Mouse (Mus musculus): ENCODE measurements around the gene Chrm3. TPM values are rescaled to one million over a fixed set of nuclear protein-coding genes. Genes with fewer than 3 reads are reported as not detected.

Gene Chrm3
- polyA plus RNA-seq, 1 experiment, result 0.61 TPM

DNA sequence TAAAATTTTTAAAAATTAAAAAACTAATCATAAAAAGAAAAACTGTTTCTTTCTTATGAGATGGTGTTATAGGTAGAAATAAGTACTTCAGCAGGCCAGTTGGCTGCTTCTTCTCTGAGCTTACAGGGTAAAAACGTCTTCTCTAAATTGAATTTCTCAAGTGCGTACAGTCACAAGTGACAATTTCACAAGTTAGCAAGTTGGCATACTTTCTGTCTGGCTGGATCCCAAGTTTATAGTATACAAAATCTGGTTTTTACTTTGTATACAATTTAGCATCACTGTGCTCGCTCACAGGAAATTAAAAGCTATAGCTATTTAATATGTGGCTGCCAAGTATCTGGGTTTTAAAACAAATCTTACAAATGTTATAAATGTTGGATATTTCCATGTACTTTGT, 172.7 kb downstream of the Chrm3 start:
- H3K4me3 ChIP-seq (ENCODE audit: insufficient read depth, low read length), result no peak overlapping the region
- no peaks in the 10 kb centered on the region for H3K4me1 ChIP-seq (ENCODE audit: control insufficient read depth, insufficient read depth, low read length)
- no peak for TF ChIP-seq POLR2A (IDR thresholded peaks at IDR 0.05; ENCODE audit: low read depth, low read length)
- no peak for TF ChIP-seq CTCF (IDR thresholded peaks at IDR 0.05; ENCODE audit: borderline replicate concordance, insufficient read depth, low read length)
- H3K27ac ChIP-seq (ENCODE audit: insufficient read depth, low read length), result no peak overlapping the region

DNA sequence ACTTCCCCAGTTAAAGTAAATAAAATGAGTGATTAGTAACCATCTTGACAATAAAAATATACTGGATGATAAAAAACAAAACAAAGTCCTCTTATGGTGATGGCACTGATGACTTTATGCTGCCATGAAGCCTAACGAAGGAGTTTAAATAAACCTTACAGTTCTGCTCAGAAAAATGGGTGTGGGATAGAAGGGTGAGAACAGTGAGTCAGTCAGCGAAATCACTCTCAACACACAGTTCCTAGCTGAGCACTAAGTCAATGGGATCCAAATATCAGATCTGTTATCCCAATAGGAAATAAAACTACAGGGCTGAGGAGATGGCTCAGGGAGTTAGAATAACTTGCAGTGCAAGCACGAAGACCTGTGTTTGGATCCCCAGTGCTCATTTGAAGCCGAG, 176.8 kb downstream of the Chrm3 start:
- Histone ChIP-seq H3K4me1 (ENCODE audit: control insufficient read depth, insufficient read depth, low read length) (no peaks in the 10 kb centered on the region), H3K4me3 (ENCODE audit: insufficient read depth, low read length) (no peak overlapping the region), H3K27ac (ENCODE audit: insufficient read depth, low read length) (no peak overlapping the region)
- TF ChIP-seq CTCF (IDR thresholded peaks at IDR 0.05; ENCODE audit: borderline replicate concordance, insufficient read depth, low read length), result no peak
- no peak for TF ChIP-seq POLR2A (IDR thresholded peaks at IDR 0.05; ENCODE audit: low read depth, low read length)

DNA sequence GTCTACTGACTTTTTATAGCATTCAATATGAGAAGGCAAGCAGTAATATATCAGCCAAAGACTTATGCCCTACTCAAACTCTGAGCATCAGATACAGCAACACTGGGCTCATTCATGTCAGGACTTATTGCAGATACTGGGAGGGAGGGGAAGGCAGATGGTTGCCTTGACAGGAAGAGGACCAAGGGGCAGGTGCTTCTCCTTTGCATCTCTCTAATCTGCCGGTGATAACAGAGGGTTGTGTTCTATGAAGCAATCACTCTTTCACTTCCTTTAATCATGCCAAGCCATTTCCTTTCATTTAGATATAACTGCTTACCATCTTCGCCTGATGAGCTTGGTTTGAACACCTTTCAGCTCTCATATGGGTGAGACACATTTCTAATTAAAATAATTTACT, 177.9 kb downstream of the Chrm3 start:
- no peak for TF ChIP-seq POLR2A (IDR thresholded peaks at IDR 0.05; ENCODE audit: low read depth, low read length)
- TF ChIP-seq CTCF (IDR thresholded peaks at IDR 0.05; ENCODE audit: borderline replicate concordance, insufficient read depth, low read length), result no peak
- Histone ChIP-seq H3K4me1 (ENCODE audit: control insufficient read depth, insufficient read depth, low read length) (no peaks in the 10 kb centered on the region), H3K27ac (ENCODE audit: insufficient read depth, low read length) (no peak overlapping the region), H3K4me3 (ENCODE audit: insufficient read depth, low read length) (no peak overlapping the region)

DNA sequence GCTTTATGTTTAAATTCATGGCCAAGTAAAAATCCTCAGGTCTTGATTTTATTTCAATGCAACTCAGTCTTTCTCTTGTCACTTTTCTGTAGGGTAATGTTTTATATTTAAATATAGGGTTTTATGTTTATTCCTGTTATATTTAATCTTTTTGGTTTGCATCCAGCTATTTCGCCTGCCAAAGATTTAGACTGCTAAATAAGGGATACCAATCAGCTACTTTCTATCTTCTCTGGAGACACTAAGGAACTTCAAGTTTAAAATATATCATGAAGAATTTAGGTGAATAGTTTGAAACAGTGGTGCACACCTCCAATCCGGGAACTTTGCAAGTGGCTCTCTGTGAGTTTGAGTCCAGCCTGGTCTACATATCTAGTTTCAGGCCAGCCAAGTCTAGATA, 190.1 kb downstream of the Chrm3 start:
- Histone ChIP-seq H3K4me3 (ENCODE audit: insufficient read depth, low read length) (no peak overlapping the region), H3K27ac (ENCODE audit: insufficient read depth, low read length) (no peak overlapping the region), H3K4me1 (ENCODE audit: control insufficient read depth, insufficient read depth, low read length) (no peaks in the 10 kb centered on the region)
- TF ChIP-seq POLR2A (IDR thresholded peaks at IDR 0.05; ENCODE audit: low read depth, low read length) (no peak), CTCF (IDR thresholded peaks at IDR 0.05; ENCODE audit: borderline replicate concordance, insufficient read depth, low read length) (no peak)

- Histone ChIP-seq H3K4me1 (ENCODE audit: control insufficient read depth, insufficient read depth, low read length) (no peaks in the 10 kb centered on the region), H3K27ac (ENCODE audit: insufficient read depth, low read length) (no peak overlapping the region), H3K4me3 (ENCODE audit: insufficient read depth, low read length) (no peak overlapping the region)
- TF ChIP-seq POLR2A (IDR thresholded peaks at IDR 0.05; ENCODE audit: low read depth, low read length), result no peak
- no peak for TF ChIP-seq CTCF (IDR thresholded peaks at IDR 0.05; ENCODE audit: borderline replicate concordance, insufficient read depth, low read length)
Observed at GRCm38 (mm10) chr13:10163354-10163753, 197.3 kb downstream of the Chrm3 start.

DNA sequence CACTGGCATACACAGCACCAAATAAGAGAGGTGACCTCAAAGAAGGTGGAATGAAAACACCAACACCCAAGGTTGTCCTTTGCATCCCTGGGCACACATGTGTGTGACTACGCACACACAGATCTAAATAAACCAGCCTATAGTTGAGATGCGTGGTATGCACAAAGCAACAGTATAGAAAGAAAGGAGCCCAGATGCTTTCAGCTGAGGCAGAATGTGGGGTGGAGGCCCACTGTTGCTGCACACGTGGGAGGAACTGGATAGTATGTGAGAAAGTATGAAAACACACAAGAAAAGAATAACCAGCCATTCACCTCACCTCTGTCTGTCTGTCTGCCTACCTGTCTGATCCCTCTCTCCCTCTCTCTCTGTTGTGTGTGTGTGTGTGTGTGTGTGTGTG, 203.2 kb downstream of the Chrm3 start:
- no peak overlapping the region for H3K4me3 ChIP-seq (ENCODE audit: insufficient read depth, low read length)
- H3K4me1 ChIP-seq (ENCODE audit: control insufficient read depth, insufficient read depth, low read length), result no peaks in the 10 kb centered on the region
- TF ChIP-seq POLR2A (IDR thresholded peaks at IDR 0.05; ENCODE audit: low read depth, low read length) (no peak), CTCF (IDR thresholded peaks at IDR 0.05; ENCODE audit: borderline replicate concordance, insufficient read depth, low read length) (no peak)
- no peak overlapping the region for H3K27ac ChIP-seq (ENCODE audit: insufficient read depth, low read length)

DNA sequence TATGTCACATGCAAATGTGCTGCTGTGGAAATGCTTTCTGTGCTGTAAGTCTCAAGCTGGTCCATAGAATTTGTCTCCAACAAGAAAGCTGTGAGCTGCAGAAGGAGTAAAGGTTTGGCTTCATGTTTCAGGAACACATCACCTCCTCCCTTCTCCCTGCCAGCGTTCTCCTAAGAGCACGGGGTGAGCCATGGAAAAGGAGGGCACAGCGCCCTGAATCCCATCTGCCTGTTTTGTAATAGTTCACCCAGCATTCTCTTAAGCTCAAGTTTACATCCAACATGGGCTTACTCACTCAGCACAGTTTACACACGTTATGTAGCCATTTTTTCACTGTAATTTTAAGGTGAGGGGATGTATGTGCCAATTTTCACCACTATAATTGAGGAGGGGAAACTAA, 220.1 kb downstream of the Chrm3 start:
- Histone ChIP-seq H3K4me3 (ENCODE audit: insufficient read depth, low read length) (no peak overlapping the region), H3K27ac (ENCODE audit: insufficient read depth, low read length) (no peak overlapping the region), H3K4me1 (ENCODE audit: control insufficient read depth, insufficient read depth, low read length) (no peaks in the 10 kb centered on the region)
- TF ChIP-seq POLR2A (IDR thresholded peaks at IDR 0.05; ENCODE audit: low read depth, low read length), result no peak
- TF ChIP-seq CTCF (IDR thresholded peaks at IDR 0.05; ENCODE audit: borderline replicate concordance, insufficient read depth, low read length), result no peak

DNA sequence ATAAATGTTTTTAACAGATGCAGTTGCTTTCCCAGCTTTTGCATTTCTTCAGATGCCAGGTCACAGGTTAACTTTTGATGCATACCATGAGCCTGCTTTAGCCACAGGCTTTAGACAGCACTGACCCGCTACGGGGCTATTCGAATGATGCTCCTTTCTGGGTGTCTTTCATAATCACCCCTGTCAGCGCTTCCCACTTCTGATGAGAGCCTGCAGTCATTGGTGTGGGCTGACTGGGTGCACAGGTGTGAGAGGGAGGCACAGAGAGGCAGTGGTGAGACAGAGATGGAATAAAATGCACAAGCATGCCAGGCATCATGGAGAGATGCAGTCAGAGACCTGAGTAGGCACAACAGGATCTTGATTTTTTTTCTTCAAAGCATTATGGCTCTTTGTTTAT, 221.8 kb downstream of the Chrm3 start:
- H3K27ac ChIP-seq (ENCODE audit: insufficient read depth, low read length), result no peak overlapping the region
- TF ChIP-seq CTCF (IDR thresholded peaks at IDR 0.05; ENCODE audit: borderline replicate concordance, insufficient read depth, low read length), result no peak
- no peak for TF ChIP-seq POLR2A (IDR thresholded peaks at IDR 0.05; ENCODE audit: low read depth, low read length)
- H3K4me1 ChIP-seq (ENCODE audit: control insufficient read depth, insufficient read depth, low read length), result no peaks in the 10 kb centered on the region
- no peak overlapping the region for H3K4me3 ChIP-seq (ENCODE audit: insufficient read depth, low read length)

DNA sequence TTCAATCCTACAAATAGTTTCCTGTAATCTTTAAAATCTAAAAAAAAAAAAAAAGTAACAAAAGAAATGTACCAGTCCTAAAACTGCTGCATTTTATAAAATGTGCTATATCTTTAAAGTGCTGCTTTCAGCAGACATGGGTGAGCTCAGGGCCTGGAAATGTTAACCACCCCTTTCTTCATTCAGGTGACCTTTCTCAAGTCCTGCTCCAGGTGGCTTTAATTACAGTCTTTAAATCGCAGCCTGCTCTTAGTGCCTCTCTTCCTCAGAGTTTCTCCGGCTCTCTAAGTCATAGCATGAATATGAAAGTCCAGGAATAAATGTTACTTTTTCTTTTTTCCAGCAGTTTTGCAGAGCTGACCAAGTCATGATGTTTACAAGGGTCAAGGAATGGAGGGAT, 229.6 kb downstream of the Chrm3 start:
- Histone ChIP-seq H3K27ac (ENCODE audit: insufficient read depth, low read length) (no peak overlapping the region), H3K4me3 (ENCODE audit: insufficient read depth, low read length) (no peak overlapping the region), H3K4me1 (ENCODE audit: control insufficient read depth, insufficient read depth, low read length) (no peaks in the 10 kb centered on the region)
- no peak for TF ChIP-seq POLR2A (IDR thresholded peaks at IDR 0.05; ENCODE audit: low read depth, low read length)
- no peak for TF ChIP-seq CTCF (IDR thresholded peaks at IDR 0.05; ENCODE audit: borderline replicate concordance, insufficient read depth, low read length)

GRCm38 (mm10) chr13:10112211-10112610, 248.4 kb downstream of the Chrm3 start:
- no peak for TF ChIP-seq CTCF (IDR thresholded peaks at IDR 0.05; ENCODE audit: borderline replicate concordance, insufficient read depth, low read length)
- TF ChIP-seq POLR2A (IDR thresholded peaks at IDR 0.05; ENCODE audit: low read depth, low read length), result no peak
- Histone ChIP-seq H3K4me1 (ENCODE audit: control insufficient read depth, insufficient read depth, low read length) (no peaks in the 10 kb centered on the region), H3K4me3 (ENCODE audit: insufficient read depth, low read length) (no peak overlapping the region), H3K27ac (ENCODE audit: insufficient read depth, low read length) (no peak overlapping the region)

- Histone ChIP-seq H3K4me1 (ENCODE audit: control insufficient read depth, insufficient read depth, low read length) (no peaks in the 10 kb centered on the region), H3K27ac (ENCODE audit: insufficient read depth, low read length) (no peak overlapping the region), H3K4me3 (ENCODE audit: insufficient read depth, low read length) (no peak overlapping the region)
- TF ChIP-seq POLR2A (IDR thresholded peaks at IDR 0.05; ENCODE audit: low read depth, low read length), result no peak
- no peak for TF ChIP-seq CTCF (IDR thresholded peaks at IDR 0.05; ENCODE audit: borderline replicate concordance, insufficient read depth, low read length)
Observed at GRCm38 (mm10) chr13:10109542-10109941, 251.1 kb downstream of the Chrm3 start.

Data from embryonic fibroblast, embryonic 13.5 days (primary cell).